Mouse (Mus musculus) stomach, embryonic 16.5 days (tissue): ENCODE results near the gene Tet3. TPM values are rescaled to one million over a fixed set of nuclear protein-coding genes. Genes with fewer than 3 reads are reported as not detected.

Source experiments
- ATAC-seq: fragments of 200-750 bp; cut with Nextera tagmentation; 2 replicates; pipeline ENCODE4 v1.8.0; 2017; ENCODE audit warnings: moderate number of reproducible peaks, moderate TSS enrichment; ENCODE audit not compliant: insufficient read depth, low FRiP score
- H3K27ac ChIP-seq: fragments of 300-500 bp; sonication (generic); 2 replicates; pipeline ENCODE4 v1.5.1; 2014; ENCODE audit warnings: low read length
- H3K27me3 ChIP-seq: fragments of 300-500 bp; sonication (generic); 2 replicates; pipeline ENCODE4 v1.6.1; 2014; ENCODE audit warnings: low read length, control low read depth, mixed read lengths; ENCODE audit not compliant: control insufficient read depth, insufficient read depth
- H3K36me3 ChIP-seq: fragments of 300-500 bp; sonication (generic); 2 replicates; pipeline ENCODE4 v1.6.1; 2014; ENCODE audit warnings: low read length; ENCODE audit not compliant: control insufficient read depth, insufficient read depth
- H3K4me1 ChIP-seq: fragments of 300-500 bp; sonication (generic); 2 replicates; pipeline ENCODE4 v1.6.1; 2014; ENCODE audit warnings: low read length, control low read depth, mixed read lengths; ENCODE audit not compliant: control insufficient read depth, insufficient read depth
- H3K4me2 ChIP-seq: fragments of 300-500 bp; sonication (generic); 2 replicates; pipeline ENCODE4 v1.6.1; 2014; ENCODE audit warnings: low read depth, low read length, mixed read lengths
- H3K4me3 ChIP-seq: fragments of 300-500 bp; sonication (generic); replicated peaks from 2 replicates; pipeline ENCODE4 v1.5.1; 2014; ENCODE audit warnings: mild to moderate bottlenecking, low read length
- H3K9ac ChIP-seq: fragments of 300-500 bp; sonication (generic); 2 replicates; pipeline ENCODE4 v1.6.1; 2014; ENCODE audit warnings: low read length
- H3K9me3 ChIP-seq: fragments of 300-500 bp; sonication (generic); replicated peaks from 2 replicates; pipeline ENCODE4 v1.6.1; 2016; ENCODE audit warnings: low read length, control low read depth; ENCODE audit not compliant: control insufficient read depth
- WGBS: fragments of 180-500 bp; shearing (Covaris S2); extraction: QIAGEN DNeasy Blood & Tissue Kit; methylation state at CpG from one replicate; pipeline ENCODE4 v1.1.7; 2014; 5-methylcytosine and 5-hydroxymethylcytosine counted together
- polyA plus RNA-seq: library from polyadenylated mRNA; unstranded; fragments of >200 nt; fragmentation: Nextera tagmentation; extraction: Ambion mirVana; gene quantifications from 2 replicates; pipeline ENCODE4 v1.2.1, GENCODE M21; 2015

Tet3 gene
- polyA plus RNA-seq, 1 experiment from 2014 or later, result 34.5 TPM

DNA sequence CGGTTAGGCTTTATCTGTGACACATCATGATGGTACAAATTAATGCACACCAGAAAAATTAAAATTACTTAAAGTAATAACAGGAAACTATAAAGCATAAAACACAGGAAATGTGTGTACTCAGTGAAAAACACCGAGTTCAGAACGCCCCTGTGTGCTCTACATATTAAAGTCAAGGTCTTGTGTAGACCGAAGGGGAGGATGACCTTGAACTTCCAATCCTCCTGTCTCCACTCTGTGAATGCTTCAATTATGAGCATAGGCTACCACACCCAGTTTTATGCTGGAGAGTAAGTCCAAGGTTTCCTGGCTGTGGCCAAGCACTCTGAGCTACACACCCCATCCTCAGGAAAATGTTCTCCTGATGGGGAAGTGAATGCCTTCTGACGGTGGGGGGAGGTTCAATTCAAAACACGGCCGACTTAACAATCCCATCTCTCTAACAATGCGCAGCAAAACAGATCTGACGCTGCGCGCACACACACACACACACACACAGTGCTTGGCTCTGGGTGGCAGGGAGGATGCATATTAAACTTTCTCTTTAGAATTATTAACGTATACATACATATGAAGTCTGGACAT lies 43.4 kb downstream of the Tet3 start:
- Histone ChIP-seq H3K27me3 (no peaks in the 10 kb centered on the region), H3K4me3 (no peak overlapping the region), H3K4me2 (no peak overlapping the region), H3K36me3 (0 out of 2 replicates have a peak, but pooled peaks cover 6% of the 10 kb centered on the region), H3K9ac (no peak overlapping the region), H3K27ac (peak overlapping the region; percentile 23; the same call in 1 of the 2 replicates), H3K9me3 (no peaks in the 10 kb centered on the region), H3K4me1 (peaks cover 70% of the 10 kb centered on the region)
- ATAC-seq, result no peak
- 75% methylated on average over 12 of the region's 12 CpGs for WGBS

DNA sequence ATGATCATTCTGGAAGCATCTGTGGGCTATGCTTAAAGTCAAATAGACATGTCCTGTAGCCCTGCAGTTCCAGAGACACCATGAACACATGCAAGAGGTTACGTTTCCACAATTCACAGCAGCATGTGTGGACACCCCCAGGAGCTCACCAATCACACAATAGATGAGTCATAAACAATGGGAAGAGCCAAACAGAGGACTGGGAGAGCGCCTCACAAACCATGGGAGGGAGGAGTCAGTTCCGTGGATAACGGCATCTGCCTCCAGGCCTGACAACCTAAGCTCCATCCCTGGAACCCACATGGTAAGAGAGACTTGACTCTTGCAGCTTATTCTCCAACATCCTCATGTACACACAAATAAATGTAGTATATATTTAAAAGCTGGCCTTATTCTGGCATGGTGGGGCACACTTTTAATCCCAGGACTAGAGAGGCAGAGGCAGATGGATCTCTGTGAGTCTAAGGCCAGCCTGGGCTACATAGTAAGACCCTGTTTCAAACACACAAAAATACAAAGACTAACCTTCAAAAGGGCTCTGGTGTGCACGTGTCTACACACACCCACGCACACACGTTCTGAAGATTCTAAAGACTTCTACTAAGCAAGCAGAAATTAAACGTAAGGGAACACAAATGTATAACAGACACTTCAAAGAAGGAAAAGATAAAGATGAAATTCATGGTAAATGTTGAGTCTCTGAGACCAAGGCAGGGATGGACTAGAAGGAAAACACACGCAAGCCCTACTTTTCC lies 44.1 kb downstream of the Tet3 start:
- 81% methylated on average over 9 of the region's 9 CpGs for WGBS
- Histone ChIP-seq H3K9ac (no peak overlapping the region), H3K9me3 (no peaks in the 10 kb centered on the region), H3K4me2 (no peak overlapping the region), H3K4me1 (peaks cover 71% of the 10 kb centered on the region), H3K4me3 (no peak overlapping the region), H3K27me3 (no peaks in the 10 kb centered on the region), H3K27ac (peak overlapping the region; percentile 23; the same call in 1 of the 2 replicates), H3K36me3 (0 out of 2 replicates have a peak, but pooled peaks cover 3% of the 10 kb centered on the region)
- no peak for ATAC-seq

DNA sequence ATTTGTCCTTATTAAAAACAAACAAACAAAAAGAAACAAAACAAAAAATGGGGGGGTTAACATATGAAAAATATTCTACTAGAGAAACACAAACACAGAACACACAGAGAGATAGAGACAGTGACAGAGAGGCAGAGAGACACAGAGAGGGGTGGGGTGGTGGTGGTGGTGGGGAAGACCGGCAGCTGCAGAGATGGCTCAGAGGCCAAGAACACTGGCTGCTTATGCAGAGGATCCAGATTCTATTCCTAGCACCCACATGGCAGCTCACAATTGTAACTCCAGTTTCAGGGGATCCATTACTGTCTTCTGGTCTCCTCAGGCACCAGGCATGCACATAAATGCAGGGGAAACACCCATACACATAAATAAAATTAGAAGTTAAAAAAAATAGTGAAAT lies 45.2 kb downstream of the Tet3 start:
- Histone ChIP-seq H3K27ac (no peak overlapping the region), H3K4me3 (no peak overlapping the region), H3K9ac (no peak overlapping the region), H3K4me2 (no peak overlapping the region), H3K4me1 (peaks cover 70% of the 10 kb centered on the region), H3K27me3 (no peaks in the 10 kb centered on the region), H3K9me3 (no peaks in the 10 kb centered on the region), H3K36me3 (0 out of 2 replicates have a peak, but pooled peaks cover 3% of the 10 kb centered on the region)
- ATAC-seq, result no peak
- WGBS, result 84% methylated on average over 1 of the region's 1 CpGs

DNA sequence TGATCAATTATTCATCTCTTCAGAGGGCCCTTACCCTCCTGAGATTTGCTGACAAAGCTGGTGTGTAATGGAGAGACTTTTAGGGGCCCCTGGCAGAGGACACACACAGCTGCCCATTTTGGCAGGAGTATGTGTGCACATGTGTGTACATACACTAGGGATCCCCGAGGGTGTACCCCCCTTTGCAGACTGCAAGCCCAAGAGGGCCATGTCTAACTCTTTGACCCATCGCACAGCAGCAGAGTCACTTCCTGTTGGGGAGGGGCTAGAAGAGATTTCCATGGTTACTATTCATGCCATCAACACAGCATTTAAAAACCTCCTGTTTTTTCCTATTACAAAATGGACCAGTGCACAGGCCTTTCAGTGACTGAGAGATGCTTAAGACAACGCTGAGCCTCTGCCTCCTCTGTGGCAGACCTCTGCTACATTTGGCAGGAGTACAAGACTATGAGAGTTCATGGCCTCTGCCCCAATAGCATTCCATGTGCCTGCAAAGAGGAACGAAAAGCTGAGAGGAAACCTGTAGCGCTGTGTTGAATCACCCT lies 46.0 kb downstream of the Tet3 start:
- ATAC-seq, result no peak
- H3K27ac ChIP-seq, result peak overlapping the region; percentile 50
- 0 out of 2 replicates have a peak, but pooled peaks cover 3% of the 10 kb centered on the region for H3K36me3 ChIP-seq
- H3K9me3 ChIP-seq, result no peaks in the 10 kb centered on the region
- no peak overlapping the region for H3K4me2 ChIP-seq
- peak overlapping the region; percentile 28; the same call in 1 of the 2 replicates for H3K9ac ChIP-seq
- H3K4me1 ChIP-seq, result peaks cover 63% of the 10 kb centered on the region
- H3K27me3 ChIP-seq, result no peaks in the 10 kb centered on the region
- H3K4me3 ChIP-seq, result no peak overlapping the region
- WGBS, result 41% methylated on average over 5 of the region's 5 CpGs

- H3K4me1 ChIP-seq, result peaks cover 59% of the 10 kb centered on the region
Observed at GRCm38 (mm10) chr6:83412362-83412853, 46.5 kb downstream of the Tet3 start.

DNA sequence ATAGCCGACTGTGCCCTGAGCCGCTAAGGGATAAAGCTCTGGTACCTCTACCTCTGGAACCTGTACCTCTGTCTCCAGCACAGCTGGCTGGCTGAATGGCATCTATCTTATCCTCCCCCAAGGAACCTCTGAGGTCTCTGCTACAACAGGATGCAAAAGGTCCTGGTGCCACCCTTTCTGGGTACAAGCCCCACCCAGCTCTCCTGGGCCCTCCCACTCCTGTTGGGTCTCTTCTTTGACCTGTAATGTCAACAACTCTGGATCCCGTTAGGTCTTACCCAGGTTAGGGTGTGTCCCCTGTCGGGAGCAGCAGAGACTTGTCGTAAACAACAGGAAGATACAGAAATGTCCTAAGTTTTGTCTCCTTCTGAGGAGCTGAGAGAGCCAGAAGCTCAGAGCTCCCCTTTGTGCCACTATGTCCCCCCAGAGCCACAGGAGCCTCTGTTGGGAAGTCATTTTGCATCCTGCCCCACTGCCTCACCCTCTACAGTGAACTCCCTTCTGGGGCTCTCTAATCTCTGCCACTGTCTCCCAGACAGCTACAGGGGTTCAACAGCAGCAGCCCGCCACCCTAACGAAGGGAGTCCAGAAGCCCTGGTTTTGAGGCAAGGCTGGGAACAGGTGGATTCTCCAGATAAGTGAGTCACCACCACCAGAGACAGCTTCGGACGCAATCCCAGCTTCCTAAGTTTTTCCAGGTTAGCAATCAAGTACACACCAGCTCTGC lies 47.1 kb downstream of the Tet3 start:
- peaks cover 55% of the 10 kb centered on the region for H3K4me1 ChIP-seq

More at GRCm38 (mm10) chr6:83412362-83412853, 46.5 kb downstream of the Tet3 start:
- H3K4me3 ChIP-seq, result no peak overlapping the region
- H3K9ac ChIP-seq, result no peak overlapping the region; the same call in 1 of the 2 replicates
- H3K4me2 ChIP-seq, result no peak overlapping the region
- no peaks in the 10 kb centered on the region for H3K9me3 ChIP-seq
- H3K27me3 ChIP-seq, result no peaks in the 10 kb centered on the region
- 80% methylated on average over 10 of the region's 10 CpGs for WGBS
- ATAC-seq, result no peak
- 0 out of 2 replicates have a peak, but pooled peaks cover 3% of the 10 kb centered on the region for H3K36me3 ChIP-seq
- peak overlapping the region; percentile 50; the same call in 1 of the 2 replicates for H3K27ac ChIP-seq

DNA sequence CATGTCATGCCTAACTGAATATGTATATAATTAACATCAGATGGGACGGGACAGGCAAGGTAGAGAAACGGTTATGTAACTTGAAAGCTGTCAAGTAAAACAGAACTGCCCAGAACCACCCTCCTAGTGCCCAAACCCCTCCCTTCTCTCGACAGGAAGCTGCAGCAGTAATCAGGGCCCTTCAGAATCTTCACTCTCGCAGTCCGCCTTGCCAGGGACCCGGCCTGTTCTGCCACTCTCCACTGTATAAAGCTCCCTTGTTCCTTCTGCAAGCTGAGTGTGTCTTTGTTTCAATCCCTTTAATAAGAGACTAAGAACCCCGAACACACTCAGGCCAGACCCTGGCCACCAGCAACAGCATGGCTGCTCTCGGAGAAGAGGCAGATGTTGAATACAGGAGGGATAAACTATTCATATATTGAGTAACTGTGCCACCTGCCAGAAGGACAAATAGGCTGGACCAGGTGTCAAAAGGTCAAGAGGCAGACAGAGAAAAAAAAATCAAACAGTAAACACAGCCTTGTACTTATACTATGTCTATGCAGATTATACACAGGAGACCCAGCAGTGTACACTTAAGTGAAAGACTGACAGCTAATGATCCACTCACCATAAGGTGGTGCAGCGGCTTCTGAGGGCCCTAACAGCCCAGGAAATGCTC lies 48.7 kb downstream of the Tet3 start:
- H3K4me1 ChIP-seq, result peaks cover 43% of the 10 kb centered on the region
- no peaks in the 10 kb centered on the region for H3K9me3 ChIP-seq
- H3K4me3 ChIP-seq, result no peak overlapping the region
- no peak overlapping the region for H3K9ac ChIP-seq
- H3K36me3 ChIP-seq, result 0 out of 2 replicates have a peak, but pooled peaks cover 3% of the 10 kb centered on the region
- 44% methylated on average over 9 of the region's 9 CpGs for WGBS
- no peak overlapping the region for H3K4me2 ChIP-seq
- peak overlapping the region; percentile 55; the same call in 1 of the 2 replicates for H3K27ac ChIP-seq
- no peak for ATAC-seq
- H3K27me3 ChIP-seq, result no peaks in the 10 kb centered on the region

More for the DNA sequence above, 47.1 kb downstream of the Tet3 start:
- 60% methylated on average over 9 of the region's 9 CpGs for WGBS
- no peak overlapping the region for H3K4me3 ChIP-seq
- no peaks in the 10 kb centered on the region for H3K9me3 ChIP-seq
- no peak overlapping the region for H3K9ac ChIP-seq
- H3K27me3 ChIP-seq, result no peaks in the 10 kb centered on the region
- 0 out of 2 replicates have a peak, but pooled peaks cover 3% of the 10 kb centered on the region for H3K36me3 ChIP-seq
- H3K27ac ChIP-seq, result 0 out of 2 replicates have a peak overlapping the region, but pooled peaks have one; percentile 50
- ATAC-seq, result no peak
- H3K4me2 ChIP-seq, result no peak overlapping the region

GRCm38 (mm10) chr6:83408510-83408909 lies 50.4 kb downstream of the Tet3 start:
- H3K4me3 ChIP-seq, result no peak overlapping the region
- no peak overlapping the region for H3K4me2 ChIP-seq
- WGBS, result 58% methylated on average over 9 of the region's 9 CpGs
- 0 out of 2 replicates have a peak overlapping the region, but pooled peaks have one; percentile 12 for H3K9ac ChIP-seq
- H3K27me3 ChIP-seq, result no peaks in the 10 kb centered on the region
- H3K4me1 ChIP-seq, result peaks cover 33% of the 10 kb centered on the region
- peaks cover 8% of the 10 kb centered on the region; the same call in 1 of the 2 replicates for H3K36me3 ChIP-seq
- peak overlapping the region; percentile 76 for H3K27ac ChIP-seq
- no peak for ATAC-seq
- H3K9me3 ChIP-seq, result no peaks in the 10 kb centered on the region
